Mouse (Mus musculus) myocyte (in vitro differentiated cells): ENCODE data around the gene Csde1. TPM values are rescaled to one million over a fixed set of nuclear protein-coding genes. Genes with fewer than 3 reads are reported as not detected.

Experiments used
- H3K27me3 ChIP-seq: one replicate; pipeline ENCODE4 v1.6.1; 2011; ENCODE audit not compliant: control insufficient read depth, insufficient read depth, insufficient read length
- H3K36me3 ChIP-seq: one replicate; pipeline ENCODE4 v1.6.1; 2011; ENCODE audit not compliant: control insufficient read depth, insufficient read depth
- H3K4me2 ChIP-seq: one replicate; pipeline ENCODE4 v1.6.1; 2011; ENCODE audit warnings: low read depth, control low read depth
- H3K4me3 ChIP-seq: one replicate; pipeline ENCODE4 v1.5.1; 2011; ENCODE audit warnings: mild to moderate bottlenecking, control low read depth, moderate library complexity
- H3K79me2 ChIP-seq: one replicate; pipeline ENCODE4 v1.6.1; 2011; ENCODE audit not compliant: control insufficient read depth, insufficient read depth
- H3ac ChIP-seq: one replicate; pipeline ENCODE4 v1.6.1; 2011; ENCODE audit not compliant: control insufficient read depth, insufficient read length
- CEBPB ChIP-seq: IDR thresholded peaks from 2 replicates; pipeline ENCODE4 v1.6.1; 2011; ENCODE audit warnings: mild to moderate bottlenecking, moderate library complexity; ENCODE audit not compliant: poor library complexity, insufficient read depth, severe bottlenecking
- E2F4 ChIP-seq: IDR thresholded peaks from one replicate; pipeline ENCODE4 v1.6.1; 2011; ENCODE audit warnings: mild to moderate bottlenecking, control low read depth, moderate library complexity; ENCODE audit not compliant: insufficient read depth
- MAX ChIP-seq: IDR thresholded peaks from one replicate; pipeline ENCODE4 v1.6.1; 2011; ENCODE audit warnings: low read depth, mild to moderate bottlenecking, control low read depth
- MYOD1 ChIP-seq, 3 experiments: IDR thresholded peaks; one replicate each; pipeline ENCODE4 v1.6.1; 2011; ENCODE audit warnings: control low read depth in 2 of 3, low read depth in 2 of 3, mild to moderate bottlenecking in 2 of 3, moderate library complexity in 1 of 3; ENCODE audit not compliant: insufficient read length in 2 of 3, control insufficient read depth in 1 of 3
- MYOG ChIP-seq, 3 experiments: IDR thresholded peaks; one replicate each; pipeline ENCODE4 v1.6.1; 2011; ENCODE audit warnings: control low read depth in 2 of 3, low read depth in 2 of 3, mild to moderate bottlenecking in 2 of 3; ENCODE audit not compliant: insufficient read length in 2 of 3, control insufficient read depth in 1 of 3, insufficient read depth in 1 of 3
- POLR2A ChIP-seq: IDR thresholded peaks from one replicate; pipeline ENCODE4 v1.6.1; 2011; ENCODE audit warnings: low read depth, mild to moderate bottlenecking, control low read depth, moderate library complexity; ENCODE audit not compliant: insufficient read length
- POLR2AphosphoS2 ChIP-seq: IDR thresholded peaks from one replicate; pipeline ENCODE4 v1.6.1; 2011; ENCODE audit warnings: low read depth, control low read depth; ENCODE audit not compliant: insufficient read length
- REST ChIP-seq: IDR thresholded peaks from one replicate; pipeline ENCODE4 v1.6.1; 2011; ENCODE audit warnings: mild to moderate bottlenecking, control low read depth, moderate library complexity; ENCODE audit not compliant: insufficient read depth, insufficient read length
- SRF ChIP-seq: IDR thresholded peaks from one replicate; pipeline ENCODE4 v1.6.1; 2011; ENCODE audit warnings: low read depth; ENCODE audit not compliant: control insufficient read depth, insufficient read length
- TCF12 ChIP-seq: IDR thresholded peaks from one replicate; pipeline ENCODE4 v1.6.1; 2011; ENCODE audit warnings: mild to moderate bottlenecking, control low read depth; ENCODE audit not compliant: poor library complexity, insufficient read depth, severe bottlenecking
- TCF3 ChIP-seq: IDR thresholded peaks from one replicate; pipeline ENCODE4 v1.6.1; 2011; ENCODE audit warnings: low read depth, control low read depth; ENCODE audit not compliant: insufficient read length
- USF1 ChIP-seq: IDR thresholded peaks from one replicate; pipeline ENCODE4 v1.6.1; 2011; ENCODE audit warnings: low read depth, mild to moderate bottlenecking, control low read depth, moderate library complexity
- polyA plus RNA-seq: library from polyadenylated mRNA; unstranded; fragments of >200 nt; fragmentation: generic; extraction: Trizol; gene quantifications from one replicate; pipeline ENCODE4 v1.2.1, GENCODE M21; 2012; ENCODE audit warnings: missing spikeins

The Csde1 gene
- polyA plus RNA-seq, 1 experiment, result 112 TPM

DNA sequence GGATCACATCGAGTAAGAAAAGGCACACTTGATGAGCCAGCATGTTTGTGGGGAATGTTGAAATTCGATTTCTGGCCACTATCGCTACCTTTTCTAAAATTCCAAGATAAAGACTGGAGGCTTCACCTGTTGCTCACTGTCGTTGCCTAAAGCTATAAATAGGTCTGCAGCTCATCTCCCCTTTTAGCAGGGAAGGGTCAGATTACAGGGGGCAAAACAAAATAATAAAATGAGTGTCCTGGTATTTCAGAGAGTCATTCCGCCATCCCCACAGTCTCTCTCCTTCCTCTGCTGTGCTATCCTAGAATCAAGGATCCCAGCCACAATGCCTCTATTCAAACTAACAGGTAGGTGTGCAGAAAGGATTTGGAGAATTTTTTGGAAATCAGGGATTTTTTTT is 53.5 kb downstream of the Csde1 start, which contains the start of gene Ampd1:
TSS of gene Ampd1 (plus strand) at position 244 of the 400 bp plus-strand sequence.
- TF ChIP-seq MYOD1 (IDR thresholded peaks at IDR 0.05; ENCODE audit: control insufficient read depth in 1 of 3, insufficient read length in 2 of 3, low read depth in 2 of 3), result peak in 1 of 3 experiments; percentile 41
- no peak for TF ChIP-seq TCF3
- no peak for TF ChIP-seq CEBPB
- no peak within 1 kb of the TSS for H3ac ChIP-seq
- H3K4me2 ChIP-seq, result peak within 1 kb of the TSS; percentile 30
- H3K79me2 ChIP-seq, result no peaks in the 10 kb centered on the region
- no peak within 1 kb of the TSS for H3K4me3 ChIP-seq
- peaks cover 6% of the 10 kb centered on the region for H3K36me3 ChIP-seq
- no peaks in the 10 kb centered on the region for H3K27me3 ChIP-seq

DNA sequence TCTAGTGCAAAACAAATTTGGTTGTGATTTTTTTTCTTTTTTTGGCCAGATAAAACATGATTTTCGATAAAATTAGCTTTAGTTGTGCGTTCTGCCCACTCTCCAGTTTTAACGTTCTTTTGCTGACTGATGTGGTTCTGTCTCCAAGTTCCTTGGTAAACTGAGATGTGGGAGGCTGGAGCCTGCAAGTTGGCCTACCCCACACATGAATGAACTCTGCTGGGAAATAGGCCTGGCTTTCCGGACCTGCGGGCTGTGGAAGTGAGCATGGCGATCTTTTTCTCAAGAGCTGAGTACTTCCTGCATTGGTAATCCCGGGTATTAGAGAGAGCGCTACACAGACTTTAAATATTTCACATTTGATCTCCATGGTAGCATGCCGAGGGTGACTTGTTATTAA is 55.6 kb downstream of the Csde1 start:
- H3K36me3 ChIP-seq, result no peaks in the 10 kb centered on the region
- H3K79me2 ChIP-seq, result no peaks in the 10 kb centered on the region
- no peaks in the 10 kb centered on the region for H3K27me3 ChIP-seq
- TF ChIP-seq E2F4 (no peak), POLR2A (no peak), MYOG (IDR thresholded peaks at IDR 0.05; ENCODE audit: control insufficient read depth in 1 of 3, insufficient read depth in 1 of 3, insufficient read length in 2 of 3, low read depth in 2 of 3) (no peak), SRF (no peak), REST (no peak), TCF12 (no peak), TCF3 (no peak)
- H3K4me2 ChIP-seq, result no peak overlapping the region
- H3K4me3 ChIP-seq, result no peak overlapping the region
- no peak overlapping the region for H3ac ChIP-seq

GRCm38 (mm10) chr3:103076476-103076875 is 56.2 kb downstream of the Csde1 start:
- no peak overlapping the region for H3K4me2 ChIP-seq

DNA sequence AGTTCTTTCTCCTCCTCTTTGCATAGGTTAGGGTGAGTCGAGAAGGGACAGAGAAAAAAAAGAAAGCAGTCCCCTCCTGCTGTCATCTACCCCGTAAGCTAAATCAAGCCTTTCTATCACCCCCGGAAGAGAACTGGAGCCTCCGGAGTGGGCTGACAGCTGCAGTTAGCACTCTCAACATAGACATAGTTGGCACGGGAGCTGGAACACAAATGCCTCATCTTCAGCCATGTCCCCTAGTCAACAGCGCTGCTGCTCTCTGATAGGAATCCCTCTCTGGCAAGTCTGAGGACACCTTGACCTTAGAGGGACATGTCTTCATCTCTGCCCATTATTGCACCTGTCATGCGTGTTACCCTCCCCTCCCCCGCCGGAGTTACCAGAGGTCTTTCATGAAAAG is 59.1 kb downstream of the Csde1 start:
- peak overlapping the region; percentile 2 for H3K4me2 ChIP-seq
- TF ChIP-seq MAX, result no peak
- no peak for TF ChIP-seq E2F4
- TF ChIP-seq POLR2A, result no peak
- peak in 2 of 3 experiments; percentile 49 to 55 for TF ChIP-seq MYOG (IDR thresholded peaks at IDR 0.05; ENCODE audit: control insufficient read depth in 1 of 3, insufficient read depth in 1 of 3, insufficient read length in 2 of 3, low read depth in 2 of 3)
- no peak for TF ChIP-seq REST
- TF ChIP-seq POLR2AphosphoS2, result no peak
- peak in 1 of 3 experiments; percentile 69 for TF ChIP-seq MYOD1 (IDR thresholded peaks at IDR 0.05; ENCODE audit: control insufficient read depth in 1 of 3, insufficient read length in 2 of 3, low read depth in 2 of 3)
- TF ChIP-seq CEBPB, result no peak
- H3K27me3 ChIP-seq, result no peaks in the 10 kb centered on the region
- H3K36me3 ChIP-seq, result no peaks in the 10 kb centered on the region
- H3K4me3 ChIP-seq, result no peak overlapping the region
- no peaks in the 10 kb centered on the region for H3K79me2 ChIP-seq
- no peak overlapping the region for H3ac ChIP-seq

More at GRCm38 (mm10) chr3:103076476-103076875, 56.2 kb downstream of the Csde1 start:
- Histone ChIP-seq H3K36me3 (no peaks in the 10 kb centered on the region), H3ac (no peak overlapping the region), H3K79me2 (no peaks in the 10 kb centered on the region), H3K4me3 (no peak overlapping the region), H3K27me3 (no peaks in the 10 kb centered on the region)
- TF ChIP-seq SRF, result no peak
- no peak for TF ChIP-seq TCF3
- no peak for TF ChIP-seq POLR2AphosphoS2
- no peak for TF ChIP-seq MAX

GRCm38 (mm10) chr3:103081051-103081450 is 60.8 kb downstream of the Csde1 start:
- H3K79me2 ChIP-seq, result no peaks in the 10 kb centered on the region
- H3K27me3 ChIP-seq, result no peaks in the 10 kb centered on the region
- TF ChIP-seq MYOG (IDR thresholded peaks at IDR 0.05; ENCODE audit: control insufficient read depth in 1 of 3, insufficient read depth in 1 of 3, insufficient read length in 2 of 3, low read depth in 2 of 3) (no peak), CEBPB (no peak), POLR2AphosphoS2 (no peak), E2F4 (no peak), POLR2A (no peak), TCF3 (no peak), MYOD1 (IDR thresholded peaks at IDR 0.05; ENCODE audit: control insufficient read depth in 1 of 3, insufficient read length in 2 of 3, low read depth in 2 of 3) (no peak), MAX (no peak), REST (no peak)
- H3K4me3 ChIP-seq, result no peak overlapping the region
- no peak overlapping the region for H3K4me2 ChIP-seq
- H3ac ChIP-seq, result no peak overlapping the region
- H3K36me3 ChIP-seq, result no peaks in the 10 kb centered on the region

DNA sequence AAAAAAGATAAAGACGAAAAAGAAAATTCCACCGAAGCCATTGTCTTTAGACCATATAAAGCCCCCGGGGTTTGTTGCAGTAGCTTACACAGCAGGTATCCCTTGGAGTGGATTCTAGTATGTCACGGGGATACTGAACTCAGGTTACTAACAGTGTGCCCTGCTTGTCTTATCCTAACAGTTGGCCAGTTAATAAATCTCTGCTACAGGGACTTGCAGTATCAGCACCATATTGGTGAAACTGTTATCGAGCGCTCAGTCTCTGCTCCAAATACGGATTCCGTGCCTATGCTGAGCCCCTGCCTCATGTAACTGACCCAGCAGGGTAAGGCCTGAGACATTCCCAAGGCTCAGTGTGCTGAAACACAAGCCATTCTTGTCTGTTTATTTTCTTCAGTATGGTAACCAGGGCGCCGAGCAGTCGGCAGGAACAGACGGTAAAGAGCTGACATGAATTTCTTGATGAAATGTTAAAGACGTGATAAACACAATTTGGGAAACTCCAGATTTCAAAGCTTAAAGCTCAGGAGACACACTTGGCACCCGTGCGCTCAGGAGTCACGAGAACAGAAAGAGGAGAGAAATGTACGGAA is 61.7 kb downstream of the Csde1 start:
- Histone ChIP-seq H3ac (no peak overlapping the region), H3K27me3 (no peaks in the 10 kb centered on the region), H3K4me2 (no peak overlapping the region), H3K4me3 (no peak overlapping the region), H3K79me2 (no peaks in the 10 kb centered on the region), H3K36me3 (no peaks in the 10 kb centered on the region)
- TF ChIP-seq REST (no peak), MYOG (IDR thresholded peaks at IDR 0.05; ENCODE audit: control insufficient read depth in 1 of 3, insufficient read depth in 1 of 3, insufficient read length in 2 of 3, low read depth in 2 of 3) (no peak), POLR2A (no peak), TCF3 (no peak), MAX (no peak), USF1 (no peak), CEBPB (no peak), SRF (no peak), TCF12 (no peak), E2F4 (no peak), MYOD1 (IDR thresholded peaks at IDR 0.05; ENCODE audit: control insufficient read depth in 1 of 3, insufficient read length in 2 of 3, low read depth in 2 of 3) (no peak), POLR2AphosphoS2 (no peak)
